Mouse (Mus musculus) C2C12 (cell line): Measurements from ENCODE around the gene Nme1.

Source experiments
- CEBPB ChIP-seq: IDR thresholded peaks from one replicate; pipeline ENCODE4 v1.6.1; 2011; ENCODE audit warnings: low read depth, mild to moderate bottlenecking, control low read depth, moderate library complexity
- CTCF ChIP-seq: IDR thresholded peaks from one replicate; pipeline ENCODE4 v1.5.1; 2011; ENCODE audit not compliant: control insufficient read depth, insufficient read depth, insufficient read length
- FOSL1 ChIP-seq: IDR thresholded peaks from one replicate; pipeline ENCODE4 v1.8.0; 2011; ENCODE audit warnings: mild to moderate bottlenecking, low read length; ENCODE audit not compliant: poor library complexity, insufficient read depth, severe bottlenecking
- MAX ChIP-seq: IDR thresholded peaks from one replicate; pipeline ENCODE4 v1.6.1; 2011; ENCODE audit warnings: mild to moderate bottlenecking, control low read depth
- MYOD1 ChIP-seq: IDR thresholded peaks from one replicate; pipeline ENCODE4 v1.6.1; 2011; ENCODE audit warnings: low read depth; ENCODE audit not compliant: control insufficient read depth, insufficient read length
- USF1 ChIP-seq: IDR thresholded peaks from one replicate; pipeline ENCODE4 v1.6.1; 2011; ENCODE audit warnings: low read depth, mild to moderate bottlenecking, control low read depth, moderate library complexity

GRCm38 (mm10) chr11:93955256-93956150, 12.8 kb downstream of the Nme1 start:
- TF ChIP-seq CTCF (no peak), USF1 (peak; percentile 46), MYOD1 (no peak), CEBPB (no peak), MAX (peak; percentile 35), FOSL1 (no peak)
